Mouse (Mus musculus) G1E (cell line): ENCODE measurements around the gene Tmem186.

Source experiments
- CTCF ChIP-seq: IDR thresholded peaks from 2 replicates; pipeline ENCODE4 v1.5.1; 2012; ENCODE audit warnings: low read depth, low read length, inconsistent platforms, mixed read lengths
- GATA1 ChIP-seq: IDR thresholded peaks from 2 replicates; pipeline ENCODE4 v1.6.1; 2012; ENCODE audit warnings: borderline replicate concordance, low read length, inconsistent platforms, mixed read lengths
- TAL1 ChIP-seq: conservative IDR thresholded peaks from 2 replicates; pipeline ENCODE4 v1.6.1; 2012; ENCODE audit warnings: low read depth, low read length, inconsistent platforms, mixed read lengths

DNA sequence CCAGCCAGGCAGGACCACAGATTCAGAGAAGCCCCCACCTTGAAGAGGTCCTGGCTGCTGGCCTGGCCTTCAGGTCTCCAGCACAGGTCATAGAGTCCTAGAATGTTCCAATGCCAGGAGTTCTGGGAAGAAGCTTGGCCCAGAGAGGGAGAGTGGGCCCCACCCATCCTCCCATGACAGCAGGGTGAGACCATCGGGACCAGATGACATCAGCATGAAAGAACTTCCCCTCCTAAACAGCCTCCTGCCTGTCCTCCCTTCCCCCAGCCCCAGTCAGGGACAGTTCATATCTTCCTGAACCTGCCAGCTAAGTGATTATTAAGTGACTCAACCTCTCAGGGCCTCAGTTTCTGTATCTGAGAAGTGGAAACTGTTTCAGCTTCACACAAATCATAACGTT, 28.9 kb upstream of the Tmem186 start:
- TF ChIP-seq CTCF = no peak
- no peak for TF ChIP-seq GATA1
- no peak for TF ChIP-seq TAL1
